Mouse (Mus musculus): ENCODE results near the gene Nr6a1.

DNA sequence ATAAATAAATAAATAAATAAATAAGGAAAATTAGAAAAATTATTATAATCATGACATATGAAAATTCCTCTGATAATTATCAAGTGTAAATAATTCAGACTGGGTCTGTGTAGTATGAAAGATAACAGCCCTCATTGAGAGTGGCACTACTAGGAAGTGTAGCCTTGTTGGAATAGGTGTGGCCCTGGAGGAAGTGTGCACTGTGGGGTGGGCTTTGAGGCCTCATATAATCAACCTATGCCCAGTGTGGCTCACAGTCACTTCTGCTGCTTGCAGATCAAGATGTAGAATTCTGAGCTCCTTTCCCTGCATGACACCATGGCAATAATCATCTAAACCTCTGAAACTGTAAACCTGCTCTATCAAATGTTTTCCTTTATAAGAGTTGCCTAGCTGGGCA is 24.6 kb downstream of the Nr6a1 start:
- TF ChIP-seq TAL1 (conservative IDR thresholded peaks at IDR 0.05; ENCODE audit: low read depth, low read length) (no peak), CTCF (IDR thresholded peaks at IDR 0.05; ENCODE audit: low read depth, low read length) (no peak), POLR2AphosphoS5 (IDR thresholded peaks at IDR 0.05; ENCODE audit: insufficient replicate concordance, low read depth, low read length) (no peak), GATA1 (IDR thresholded peaks at IDR 0.05; ENCODE audit: borderline replicate concordance, low read length) (no peak), GATA2 (IDR thresholded peaks at IDR 0.05; ENCODE audit: borderline replicate concordance, low read depth, low read length) (no peak)
